Mouse (Mus musculus) embryonic facial prominence, embryonic 11.5 days (tissue): ENCODE data around the gene Asns. TPM values are rescaled to one million over a fixed set of nuclear protein-coding genes. Genes with fewer than 3 reads are reported as not detected.

Source experiments
- ATAC-seq: fragments of 200-750 bp; cut with Nextera tagmentation; replicated peaks from 2 replicates; pipeline ENCODE4 v1.8.0; 2017; ENCODE audit warnings: low read depth; ENCODE audit not compliant: insufficient number of reproducible peaks, low FRiP score, low TSS enrichment
- DNase-seq: peaks from one replicate; pipeline ENCODE4 v3.0.0-alpha.2; 2015; ENCODE audit warnings: low spot score
- H3K27ac ChIP-seq: fragments of 300-500 bp; sonication (generic); replicated peaks from 2 replicates; pipeline ENCODE4 v1.5.1; 2014; ENCODE audit warnings: mild to moderate bottlenecking, low read depth, low read length, control low read depth
- H3K27me3 ChIP-seq: fragments of 300-500 bp; sonication (generic); 2 replicates; pipeline ENCODE4 v1.6.1; 2014; ENCODE audit warnings: mild to moderate bottlenecking, low read length, moderate library complexity, mixed read lengths; ENCODE audit not compliant: control insufficient read depth, insufficient read depth
- H3K36me3 ChIP-seq: fragments of 300-500 bp; sonication (generic); replicated peaks from 2 replicates; pipeline ENCODE4 v1.6.1; 2014; ENCODE audit warnings: low read depth, mild to moderate bottlenecking, low read length, moderate library complexity, mixed read lengths; ENCODE audit not compliant: control insufficient read depth, insufficient read depth
- H3K4me1 ChIP-seq: fragments of 300-500 bp; sonication (generic); 2 replicates; pipeline ENCODE4 v1.6.1; 2014; ENCODE audit warnings: low read length, mixed read lengths; ENCODE audit not compliant: control insufficient read depth, insufficient read depth
- H3K4me2 ChIP-seq: fragments of 300-500 bp; sonication (generic); 2 replicates; pipeline ENCODE4 v1.6.1; 2014; ENCODE audit warnings: low read depth, mild to moderate bottlenecking, control low read depth, low read length, moderate library complexity
- H3K4me3 ChIP-seq: fragments of 300-500 bp; sonication (generic); 2 replicates; pipeline ENCODE4 v1.5.1; 2014; ENCODE audit warnings: low read depth, low read length, control low read depth
- H3K9ac ChIP-seq: fragments of 300-500 bp; sonication (generic); replicated peaks from 2 replicates; pipeline ENCODE4 v1.6.1; 2014; ENCODE audit warnings: mild to moderate bottlenecking, control low read depth, low read length
- H3K9me3 ChIP-seq: fragments of 300-500 bp; sonication (generic); replicated peaks from 2 replicates; pipeline ENCODE4 v1.6.1; 2016; ENCODE audit warnings: mild to moderate bottlenecking, low read length, inconsistent platforms, mixed read lengths; ENCODE audit not compliant: control insufficient read depth
- polyA plus RNA-seq: library from polyadenylated mRNA; unstranded; fragments of >200 nt; fragmentation: Nextera tagmentation; extraction: Ambion mirVana; gene quantifications from 2 replicates; pipeline ENCODE4 v1.2.1, GENCODE M21; 2014

Asns gene
- polyA plus RNA-seq, 1 experiment from 2014 or later = 93.2 TPM

DNA sequence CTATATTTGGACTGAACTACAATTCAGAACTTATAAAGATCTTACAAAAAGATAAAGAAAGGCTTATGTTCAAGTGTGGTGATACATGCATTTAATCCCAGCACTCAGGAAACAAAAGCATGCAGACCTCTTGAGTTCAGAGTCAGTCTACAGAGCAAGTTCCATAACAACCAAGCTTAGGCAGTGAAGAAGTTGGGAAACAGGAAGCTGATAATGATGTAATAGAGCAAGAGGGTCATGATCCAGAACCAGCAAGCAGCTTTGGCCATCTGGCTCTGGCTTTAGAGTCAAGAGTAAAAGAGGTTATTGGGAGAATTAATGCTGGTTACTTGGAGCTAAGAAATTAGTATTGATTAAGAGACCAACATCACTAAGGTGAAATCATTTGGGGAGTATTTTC lies 44.6 kb downstream of the Asns start:
- no peak overlapping the region for H3K9ac ChIP-seq
- no peaks in the 10 kb centered on the region for H3K36me3 ChIP-seq
- H3K4me3 ChIP-seq = no peak overlapping the region
- H3K27me3 ChIP-seq = no peaks in the 10 kb centered on the region
- no peaks in the 10 kb centered on the region for H3K9me3 ChIP-seq
- ATAC-seq = no peak
- no peaks in the 10 kb centered on the region for H3K4me1 ChIP-seq
- no peak for DNase-seq
- H3K27ac ChIP-seq = no peak overlapping the region
- H3K4me2 ChIP-seq = no peak overlapping the region

Other genes with a start within 250 kb of the Asns start
- gene Tac1, start 138.4 kb downstream of the Asns start, polyA plus RNA-seq = 9.8 and 13.6 TPM in 2 replicates
- 4.6 and 6.4 TPM in 2 replicates for gene C1galt1, start 151.6 kb upstream of the Asns start, polyA plus RNA-seq